Mouse (Mus musculus) erythroblast, embryonic 14.5 days (primary cell): ENCODE measurements around the gene Ntn5. TPM values are rescaled to one million over a fixed set of nuclear protein-coding genes. Genes with fewer than 3 reads are reported as not detected.
A peak's percentile ranks its signal among the peaks of the same experiment; 100 is the strongest.

Experiments used
- H3K27me3 ChIP-seq: 2 replicates; pipeline ENCODE4 v1.6.1; 2012; ENCODE audit warnings: inconsistent platforms; ENCODE audit not compliant: control insufficient read depth
- H3K36me3 ChIP-seq: 2 replicates; pipeline ENCODE4 v1.6.1; 2012; ENCODE audit warnings: mild to moderate bottlenecking, inconsistent platforms; ENCODE audit not compliant: control insufficient read depth
- H3K4me1 ChIP-seq: 2 replicates; pipeline ENCODE4 v1.6.1; 2012; ENCODE audit warnings: inconsistent platforms; ENCODE audit not compliant: control insufficient read depth
- H3K4me3 ChIP-seq: replicated peaks from 2 replicates; pipeline ENCODE3; 2012; ENCODE audit warnings: moderate library complexity, mild to moderate bottlenecking, inconsistent platforms
- H3K9me3 ChIP-seq: 2 replicates; pipeline ENCODE4 v1.6.1; 2012; ENCODE audit warnings: low read length, inconsistent platforms, mixed read lengths; ENCODE audit not compliant: control insufficient read depth
- GATA1 ChIP-seq: IDR thresholded peaks from 2 replicates; pipeline ENCODE4 v1.6.1; 2012; ENCODE audit warnings: low read length, inconsistent platforms, mixed read lengths
- TAL1 ChIP-seq: IDR thresholded peaks from 3 replicates; pipeline ENCODE4 v1.6.1; 2012; ENCODE audit warnings: low read length, inconsistent platforms, mixed read lengths
- polyA plus RNA-seq: library from polyadenylated mRNA; stranded (reverse); fragments of >175 nt; gene quantifications from 2 replicates; pipeline ENCODE4 v1.2.3, GENCODE M21; 2012

The Ntn5 gene
- polyA plus RNA-seq, 1 experiment: not detected

DNA sequence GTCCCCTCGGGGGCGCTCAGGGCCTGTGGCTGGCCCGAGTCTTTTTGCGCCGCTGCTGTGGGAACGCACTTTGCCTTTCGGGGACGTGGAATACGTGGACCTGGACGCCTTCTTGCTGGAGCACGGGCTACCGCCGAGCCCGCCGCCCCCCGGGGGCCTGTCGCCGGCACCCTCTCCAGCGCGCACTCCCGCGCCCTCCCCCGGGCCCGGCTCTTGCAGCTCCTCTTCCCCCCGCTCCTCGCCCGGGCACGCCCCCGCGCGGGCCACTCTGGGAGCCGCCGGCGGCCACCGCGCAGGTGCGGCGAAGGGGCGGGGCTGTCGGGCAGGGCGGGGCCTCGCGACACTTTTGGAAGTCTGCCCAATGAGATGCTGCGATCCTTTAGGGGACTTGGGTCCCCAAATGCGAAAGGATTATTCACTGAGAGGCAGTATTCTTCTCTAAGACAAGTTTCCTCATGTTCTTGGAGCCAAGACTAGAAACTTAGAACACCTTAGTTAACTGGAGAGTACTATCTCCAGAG lies 23.0 kb downstream of the Ntn5 start:
- peaks cover 16% of the 10 kb centered on the region for H3K27me3 ChIP-seq
- no peaks in the 10 kb centered on the region for H3K9me3 ChIP-seq
- H3K4me3 ChIP-seq: peak overlapping the region; percentile 67
- H3K36me3 ChIP-seq: peaks cover 21% of the 10 kb centered on the region
- TF ChIP-seq TAL1 (no peak), GATA1 (no peak)
- H3K4me1 ChIP-seq: peaks cover 52% of the 10 kb centered on the region

DNA sequence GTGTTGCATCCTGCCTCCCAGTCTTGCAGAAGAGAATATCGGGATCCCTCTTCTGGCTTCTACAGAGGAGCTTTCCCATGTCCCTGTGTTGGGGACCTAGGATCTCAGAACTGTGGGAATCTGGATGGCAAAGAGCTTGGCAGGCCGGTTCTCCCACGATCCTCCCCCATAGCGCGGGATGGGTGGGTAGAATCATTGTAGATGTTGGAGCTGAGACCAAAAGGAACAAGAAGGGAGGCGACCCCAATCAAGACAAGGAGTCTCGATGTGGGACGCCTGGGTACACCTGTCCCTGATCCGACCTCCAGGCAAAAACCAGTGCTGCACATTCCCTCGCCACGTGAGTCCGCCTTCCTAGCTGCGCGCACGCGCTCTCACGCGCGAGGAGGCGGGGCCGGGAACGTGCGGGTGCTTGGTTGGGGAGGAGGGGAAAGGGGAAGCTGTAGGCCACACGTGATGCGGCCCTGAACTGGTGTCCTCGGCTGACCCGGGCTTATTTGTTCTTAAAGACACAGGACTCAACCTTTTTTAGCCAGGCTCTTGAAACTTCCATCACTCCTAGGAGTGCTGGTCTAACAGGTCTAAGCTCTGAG lies 23.6 kb downstream of the Ntn5 start:
- H3K36me3 ChIP-seq: peaks cover 27% of the 10 kb centered on the region
- H3K4me3 ChIP-seq: peak overlapping the region; percentile 67
- H3K27me3 ChIP-seq: peaks cover 11% of the 10 kb centered on the region
- no peak for TF ChIP-seq TAL1
- H3K9me3 ChIP-seq: no peaks in the 10 kb centered on the region
- H3K4me1 ChIP-seq: peaks cover 56% of the 10 kb centered on the region

DNA sequence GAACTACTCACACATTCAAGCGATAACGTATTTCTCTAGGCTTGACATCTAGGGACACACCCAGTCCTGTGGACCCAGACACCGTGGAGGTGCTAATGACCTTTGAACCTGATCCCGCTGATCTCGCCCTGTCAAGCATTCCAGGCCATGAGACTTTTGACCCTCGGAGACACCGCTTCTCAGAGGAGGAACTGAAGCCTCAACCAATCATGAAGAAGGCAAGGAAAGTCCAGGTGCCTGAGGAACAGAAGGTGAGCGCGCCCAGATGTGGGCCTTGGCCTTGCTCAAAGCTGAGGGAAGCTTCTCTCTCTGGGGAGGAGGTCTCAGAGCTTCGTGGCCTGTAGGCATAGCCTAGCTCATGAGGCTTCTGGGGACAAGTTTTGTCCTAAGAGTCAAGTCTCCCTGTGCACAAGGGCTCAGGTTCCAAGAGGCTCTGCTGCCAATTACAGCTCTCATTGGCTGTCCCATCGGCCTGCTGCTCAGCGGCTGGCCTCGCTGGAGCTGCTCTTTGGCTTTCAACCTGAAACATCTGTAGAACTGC lies 24.5 kb downstream of the Ntn5 start:
- Histone ChIP-seq H3K27me3 (peaks cover 4% of the 10 kb centered on the region; the same call in 1 of the 2 replicates), H3K9me3 (no peaks in the 10 kb centered on the region), H3K4me1 (peaks cover 65% of the 10 kb centered on the region), H3K4me3 (no peak overlapping the region), H3K36me3 (peaks cover 36% of the 10 kb centered on the region)
- TF ChIP-seq GATA1 (no peak), TAL1 (no peak)

DNA sequence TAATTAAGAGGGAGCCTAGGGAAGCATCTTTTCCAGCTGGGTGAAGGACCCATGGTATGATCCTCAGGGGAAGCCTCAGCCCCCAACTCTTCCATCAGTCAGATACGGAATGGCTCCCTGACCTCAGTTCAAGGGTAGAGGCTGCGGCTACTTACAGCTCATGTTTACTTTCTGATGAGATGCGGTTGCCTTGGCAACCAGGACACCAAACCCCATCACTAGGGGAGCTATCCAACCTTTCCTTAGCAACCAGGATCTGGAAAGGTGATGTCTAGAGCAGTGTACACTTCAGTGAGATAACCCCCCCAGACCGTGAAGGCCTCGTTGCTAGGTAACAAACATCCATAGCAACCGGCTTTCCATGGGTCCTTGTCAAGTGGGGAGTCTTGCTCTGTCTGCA lies 25.2 kb downstream of the Ntn5 start:
- Histone ChIP-seq H3K36me3 (peaks cover 43% of the 10 kb centered on the region), H3K4me1 (peaks cover 65% of the 10 kb centered on the region), H3K4me3 (no peak overlapping the region)

DNA sequence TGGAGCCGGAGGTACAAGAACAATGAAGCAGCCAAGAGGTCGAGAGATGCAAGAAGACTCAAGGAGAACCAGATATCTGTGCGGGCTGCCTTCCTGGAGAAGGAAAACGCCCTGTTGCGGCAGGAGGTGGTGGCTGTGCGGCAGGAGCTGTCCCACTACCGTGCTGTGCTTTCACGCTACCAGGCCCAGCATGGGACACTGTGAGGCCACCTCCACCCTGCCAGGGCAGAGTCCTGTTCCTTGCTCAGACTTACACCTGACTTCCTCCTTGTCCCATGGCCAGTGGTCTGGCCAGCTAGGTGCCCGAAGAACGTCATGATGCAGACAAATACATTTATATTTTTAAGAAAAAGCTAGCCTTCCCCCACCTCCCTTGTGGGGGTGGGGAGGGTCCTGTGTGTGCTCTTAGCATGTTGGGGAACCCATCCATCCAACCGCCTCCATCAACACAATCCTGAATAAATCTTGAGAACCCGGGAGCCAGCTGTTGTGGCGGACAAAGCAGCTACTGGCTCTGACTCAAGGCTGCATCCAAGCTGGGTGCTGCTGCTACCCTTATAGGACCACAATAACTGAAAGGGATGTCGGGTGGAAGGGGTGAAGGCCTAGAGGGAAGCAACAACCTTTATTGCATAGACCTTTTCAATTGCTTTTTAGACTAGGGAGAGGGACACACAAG lies 26.0 kb downstream of the Ntn5 start:
- no peak for TF ChIP-seq GATA1
- TF ChIP-seq TAL1: no peak
- Histone ChIP-seq H3K4me3 (no peak overlapping the region), H3K4me1 (peaks cover 65% of the 10 kb centered on the region), H3K9me3 (no peaks in the 10 kb centered on the region), H3K36me3 (peaks cover 44% of the 10 kb centered on the region), H3K27me3 (peaks cover 4% of the 10 kb centered on the region; the same call in 1 of the 2 replicates)

More for the DNA sequence above, 25.2 kb downstream of the Ntn5 start:
- TF ChIP-seq GATA1 (no peak), TAL1 (no peak)
- Histone ChIP-seq H3K27me3 (peaks cover 4% of the 10 kb centered on the region; the same call in 1 of the 2 replicates), H3K9me3 (no peaks in the 10 kb centered on the region)

DNA sequence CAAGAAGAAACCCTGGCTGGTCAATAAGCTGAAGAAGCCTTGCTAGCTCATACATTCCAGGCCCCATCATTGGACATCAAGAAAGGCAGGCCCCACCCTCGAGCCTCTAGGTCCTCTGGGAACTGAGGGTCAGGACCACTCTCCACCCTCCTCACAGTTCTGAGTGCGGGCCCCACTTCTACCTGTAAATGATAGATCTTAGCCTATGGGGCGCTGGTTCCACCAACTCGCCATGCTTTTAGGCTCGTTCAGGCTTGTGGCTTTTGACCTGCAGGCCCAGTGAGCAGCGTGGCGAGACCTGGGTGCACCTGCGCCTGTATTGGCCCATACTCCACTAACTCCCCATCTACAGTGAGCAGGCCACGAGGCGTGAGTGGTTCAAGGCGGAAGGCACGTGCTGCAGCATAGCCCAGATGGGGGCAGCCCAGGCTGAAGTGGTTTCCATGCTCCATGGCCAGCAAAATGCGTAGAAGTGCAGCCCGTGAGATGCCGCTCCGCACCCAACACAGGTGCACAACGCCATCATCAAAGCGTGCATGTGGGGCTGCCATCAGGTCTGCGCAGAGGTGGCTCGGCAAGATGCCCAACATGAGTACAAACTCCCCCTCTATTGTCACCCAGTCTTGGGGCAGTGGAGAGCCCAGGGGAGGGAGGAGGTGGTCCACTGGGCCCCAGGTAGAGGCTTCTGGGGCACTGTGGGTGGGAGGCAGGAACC lies 26.8 kb downstream of the Ntn5 start:
- Histone ChIP-seq H3K27me3 (peaks cover 4% of the 10 kb centered on the region; the same call in 1 of the 2 replicates), H3K36me3 (peaks cover 44% of the 10 kb centered on the region), H3K4me1 (peaks cover 65% of the 10 kb centered on the region), H3K9me3 (no peaks in the 10 kb centered on the region), H3K4me3 (no peak overlapping the region)
- TF ChIP-seq GATA1: no peak
- no peak for TF ChIP-seq TAL1

DNA sequence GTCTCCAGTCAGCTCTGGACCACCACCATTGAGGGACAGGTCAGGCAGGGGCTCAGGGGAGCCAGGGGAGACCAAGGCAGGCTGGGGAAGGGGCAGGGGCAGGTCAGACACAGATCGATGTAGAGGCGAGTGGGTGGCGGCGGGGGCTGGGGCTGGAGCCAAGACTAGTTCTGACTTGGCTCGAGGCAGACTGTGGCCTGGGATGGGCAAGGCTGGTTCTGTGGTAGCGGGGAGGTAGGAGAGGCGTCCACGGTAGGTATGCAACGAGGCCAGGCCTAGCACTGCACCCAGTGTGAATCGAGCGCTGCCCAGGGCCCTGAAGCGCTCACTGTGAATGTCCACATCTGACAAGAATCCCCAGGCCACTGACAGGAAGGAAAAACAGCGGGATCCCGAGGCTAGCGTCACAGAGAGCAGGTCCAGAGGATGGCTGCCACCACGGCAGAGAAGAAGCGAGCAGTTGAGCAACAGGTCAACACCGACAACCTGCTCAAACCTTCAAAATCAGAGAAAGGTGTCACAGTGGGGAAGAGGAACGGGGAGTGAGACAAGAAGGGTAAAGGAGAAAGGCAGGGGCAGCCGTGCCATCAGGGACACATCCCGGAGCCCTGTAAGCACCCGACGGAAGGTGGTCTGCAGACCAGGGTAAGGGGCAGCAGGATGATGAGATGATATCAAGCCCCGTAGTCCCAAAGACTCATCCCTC lies 27.6 kb downstream of the Ntn5 start:
- Histone ChIP-seq H3K4me1 (peaks cover 65% of the 10 kb centered on the region), H3K4me3 (no peak overlapping the region), H3K9me3 (no peaks in the 10 kb centered on the region), H3K27me3 (no peaks in the 10 kb centered on the region), H3K36me3 (peaks cover 45% of the 10 kb centered on the region)
- TF ChIP-seq GATA1: no peak
- TF ChIP-seq TAL1: no peak

DNA sequence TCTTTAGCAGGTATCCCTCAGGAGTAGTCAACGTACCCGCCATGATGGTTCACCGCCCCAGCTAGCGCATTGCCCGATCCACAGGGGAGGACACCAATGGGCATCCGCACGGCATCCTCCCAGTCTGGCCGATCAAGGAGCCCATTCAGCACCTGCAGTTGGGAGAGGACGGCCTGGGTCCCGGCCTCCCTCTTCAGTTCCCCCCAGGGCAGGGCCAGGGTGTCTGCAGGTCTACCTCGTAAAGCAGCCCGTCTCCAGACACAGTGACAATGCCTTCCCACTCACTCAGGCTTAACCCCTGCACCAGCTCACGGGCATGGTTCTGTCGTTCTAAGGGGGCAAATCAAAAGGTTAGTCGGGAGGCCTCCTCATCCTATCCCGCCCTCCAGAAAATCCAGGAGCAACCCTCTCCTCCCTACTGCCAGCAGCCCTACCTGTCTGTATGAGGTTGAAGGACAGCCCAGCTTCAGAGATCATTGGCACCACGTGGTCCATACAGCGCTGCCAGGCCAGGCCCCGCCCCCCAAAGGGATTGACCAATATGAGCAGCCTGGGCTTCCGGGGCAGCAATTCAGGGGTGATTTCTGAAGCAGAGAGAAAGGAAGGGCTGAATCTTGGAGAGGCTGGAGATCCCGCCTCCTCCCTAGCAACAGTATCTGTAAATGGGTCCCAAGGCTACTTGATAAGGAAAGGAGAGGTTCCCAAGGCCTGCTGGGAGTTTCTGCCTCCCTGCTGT lies 28.4 kb downstream of the Ntn5 start:
- peaks cover 46% of the 10 kb centered on the region for H3K36me3 ChIP-seq
- H3K27me3 ChIP-seq: no peaks in the 10 kb centered on the region

More for the DNA sequence above, 28.4 kb downstream of the Ntn5 start:
- H3K4me1 ChIP-seq: peaks cover 65% of the 10 kb centered on the region
- TF ChIP-seq GATA1 (no peak), TAL1 (no peak)
- H3K4me3 ChIP-seq: no peak overlapping the region
- H3K9me3 ChIP-seq: no peaks in the 10 kb centered on the region
